ENCODE assay signal across 16 mouse cellular contexts in genomic region chr15:81332517-81332916, GRCm38 (mm10).
"Had no signal": no experiment of that assay in that cellular context is flagged by ENCODE, and none has a peak within 500 bp of the region (broad histone marks: within the 10 kb centered on the region; RNA-seq: fewer than 3 reads in every experiment).

No protein-coding gene starts in this region.

- DNase-seq: retina, postnatal 1 day; right cerebral cortex, adult 18-20 months; right cerebral cortex, postnatal 14 days; right cerebral cortex, postnatal 25 days; right cerebral cortex, postnatal 4 days; spleen, adult 18-20 months; thymus, adult 18-20 months; thymus, adult 2 months; thymus, postnatal 14 days; thymus, postnatal 25 days; thymus, postnatal 36 days; thymus, postnatal 4 days had no signal

- H3K4me3 ChIP-seq: neural tube, embryonic 13.5 days; neural tube, embryonic 15.5 days; stomach, embryonic 15.5 days had no signal

- H3K9me3 ChIP-seq: neural tube, embryonic 13.5 days; neural tube, embryonic 15.5 days; stomach, embryonic 15.5 days had no signal

- H3K27ac ChIP-seq: neural tube, embryonic 13.5 days; neural tube, embryonic 15.5 days; stomach, embryonic 15.5 days; stomach, postnatal 0 days had no signal

- H3K9ac ChIP-seq: neural tube, embryonic 13.5 days; neural tube, embryonic 15.5 days; stomach, embryonic 15.5 days had no signal

- H3K27me3 ChIP-seq: neural tube, embryonic 13.5 days; neural tube, embryonic 15.5 days; stomach, embryonic 15.5 days had no signal

- H3K4me2 ChIP-seq: neural tube, embryonic 13.5 days; neural tube, embryonic 15.5 days; stomach, embryonic 15.5 days had no signal

- H3K4me1 ChIP-seq: neural tube, embryonic 15.5 days; stomach, embryonic 15.5 days had no signal
